Mouse (Mus musculus): Measurements from ENCODE around the gene Ube2q2.

DNA sequence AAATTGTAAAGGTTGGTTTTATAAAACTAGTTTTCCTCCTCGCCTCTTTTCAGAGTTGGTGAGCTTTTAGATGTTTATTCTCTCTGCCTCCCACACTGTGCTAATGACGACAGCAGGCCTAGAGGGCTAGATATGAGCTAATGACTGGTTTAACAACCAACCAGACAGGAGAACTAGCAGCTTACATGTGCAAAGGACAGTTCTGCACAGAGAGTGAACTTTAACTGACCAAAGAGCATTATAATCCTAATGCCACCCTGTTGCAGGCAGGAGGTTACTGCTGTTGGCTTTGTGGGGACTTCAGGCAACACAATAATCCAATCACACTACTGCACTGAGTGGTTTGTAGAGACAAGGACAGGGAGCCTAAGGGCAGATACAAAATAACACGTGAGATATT lies 94.6 kb downstream of the Ube2q2 start:
- TF ChIP-seq POLR2A (IDR thresholded peaks at IDR 0.05; ENCODE audit: extremely low read depth, insufficient read depth, low read length) (no peak), CTCF (IDR thresholded peaks at IDR 0.05; ENCODE audit: low read depth, low read length) (no peak)

All from liver, adult 2 months (tissue).